In genomic region chr6:86028601-86029322, GRCm38 (mm10) we compare ENCODE assay signal across 8 mouse cellular contexts. TPM values are rescaled to one million over a fixed set of nuclear protein-coding genes. Genes with fewer than 3 reads are reported as not detected.
DNase-seq lines count a peak whose midpoint lies in the region; ATAC-seq and TF ChIP-seq lines count a peak whose summit lies in the region.

Gene Add2, plus strand, starts transcription at chr6:86028681.

- H3K9me3 ChIP-seq in heart, embryonic 14.5 days (ENCODE audit: control insufficient read depth, low read length) = no peaks in the 10 kb centered on the region
- no peaks in the 10 kb centered on the region for H3K9me3 ChIP-seq in midbrain, embryonic 15.5 days

- 1% methylated on average over 56 of the region's 56 CpGs for WGBS in heart, embryonic 14.5 days
- WGBS in midbrain, embryonic 15.5 days = under 1% methylated on average over 56 of the region's 56 CpGs

- peak within 1 kb of the TSS; percentile 69 for H3K9ac ChIP-seq in heart, embryonic 14.5 days (ENCODE audit: low read length)
- H3K9ac ChIP-seq in midbrain, embryonic 15.5 days = peak within 1 kb of the TSS; percentile 98

- peaks cover 40% of the 10 kb centered on the region for H3K27me3 ChIP-seq in heart, embryonic 14.5 days (ENCODE audit: control insufficient read depth, insufficient read depth, low read length)
- H3K27me3 ChIP-seq in midbrain, embryonic 15.5 days (replicated peaks) = no peaks in the 10 kb centered on the region

- H3K27ac ChIP-seq in heart, embryonic 14.5 days (replicated peaks in 1 of 2; ENCODE audit: control insufficient read depth in 1 of 2, insufficient read depth in 1 of 2, low read depth in 2 of 2, low read length in 2 of 2) = no peak within 1 kb of the TSS
- peak within 1 kb of the TSS; percentile 99 for H3K27ac ChIP-seq in left cerebral cortex, adult 2 months
- peak within 1 kb of the TSS; percentile 97 for H3K27ac ChIP-seq in midbrain, embryonic 15.5 days

- peak; percentile 44 for TF ChIP-seq CTCF in left cerebral cortex, adult 2 months (IDR thresholded peaks at IDR 0.05)

- H3K4me1 ChIP-seq in heart, embryonic 14.5 days (ENCODE audit: control insufficient read depth in 2 of 2, insufficient read depth in 2 of 2, low read length in 2 of 2) = peaks cover 4 to 6% of the 10 kb centered on the region in 2 experiments; a peak in 1 of 4 replicates
- peaks cover 51% of the 10 kb centered on the region for H3K4me1 ChIP-seq in midbrain, embryonic 15.5 days

- peak within 1 kb of the TSS; percentile 49 to 51 for H3K4me3 ChIP-seq in heart, embryonic 14.5 days (ENCODE audit: control insufficient read depth in 1 of 2, insufficient read depth in 1 of 2, low read depth in 1 of 2, low read length in 2 of 2)
- peak within 1 kb of the TSS; percentile 78 for H3K4me3 ChIP-seq in left cerebral cortex, adult 2 months
- peak within 1 kb of the TSS; percentile 84 for H3K4me3 ChIP-seq in midbrain, embryonic 15.5 days

- DNase-seq in ovary, postnatal 36 days (ENCODE audit: low spot score) = peak; percentile 12
- no peak for DNase-seq in ovary, postnatal 14 days (ENCODE audit: low spot score)
- DNase-seq in embryo, embryonic 10 days (ENCODE audit: low spot score) = peak; percentile 74
- peak; percentile 72 to 76 for DNase-seq in left cerebral cortex, adult 2 months (ENCODE audit: extremely low spot score in 1 of 2, low spot score in 2 of 2)
- no peak for DNase-seq in ovary, postnatal 10 days (ENCODE audit: low spot score)

- intact Hi-C loops in left cerebral cortex, adult 2 months (cut with DNase I) = loop anchor here (2.0 to 5.0 kb wide), 4 partner anchors 58 to 336 kb away; partner anchors contain the start of gene Fam136a

- peak within 1 kb of the TSS; percentile 95 for H3K4me2 ChIP-seq in heart, embryonic 14.5 days (ENCODE audit: low read length)
- H3K4me2 ChIP-seq in midbrain, embryonic 15.5 days = peak within 1 kb of the TSS; percentile 71

- no peaks in the 10 kb centered on the region for H3K36me3 ChIP-seq in heart, embryonic 14.5 days (ENCODE audit: control insufficient read depth, insufficient read depth, low read length)
- H3K36me3 ChIP-seq in midbrain, embryonic 15.5 days (replicated peaks) = no peaks in the 10 kb centered on the region

- ATAC-seq in heart, embryonic 14.5 days (ENCODE audit: insufficient number of reproducible peaks, insufficient read depth, low FRiP score, low read depth) = no peak
- peak; percentile 87 for ATAC-seq in midbrain, embryonic 15.5 days (replicated peaks)
- ATAC-seq in monocyte, adult 5-6 weeks (replicated peaks; ENCODE audit: insufficient number of reproducible peaks, low FRiP score, low TSS enrichment, poor library complexity, severe bottlenecking) = no peak; the same call in 1 of the 2 replicates

RNA-seq across cellular contexts. Expression of gene Add2, which starts in this region (rescaled TPM):
- polyA plus RNA-seq in heart, embryonic 14.5 days (2014; fragmentation: Nextera tagmentation; extraction: Ambion mirVana) = 1.7 and 2.3 TPM in 2 replicates
- 100 to 1,000 TPM; 222 to 223 TPM for total RNA-seq in left cerebral cortex, adult 2 months (2021)
- polyA plus RNA-seq in midbrain, embryonic 15.5 days (2015; fragmentation: Nextera tagmentation; extraction: Ambion mirVana) = 206 and 209 TPM in 2 replicates
- total RNA-seq in monocyte, adult 5-6 weeks (2017) = 0.11 to 0.29 TPM in 2 of 3 replicates, not detected in the other

Comparison
In these comparisons a context has a peak if more than half of its experiments do, and no peak if none do; other contexts are left out.
1. RNA of gene Add2 (total RNA-seq): 222 to 223 TPM in left cerebral cortex, adult 2 months; 0.11 to 0.29 TPM in monocyte, adult 5-6 weeks; every median in the first group is over 100 times any median in the second.
2. RNA of gene Add2 (polyA plus RNA-seq): 206 to 209 TPM in midbrain, embryonic 15.5 days; 1.7 to 2.3 TPM in heart, embryonic 14.5 days; every median in the first group is over 10 times any median in the second.
3. DNase-seq: peak in ovary, postnatal 36 days (single experiment), embryo, embryonic 10 days (single experiment) and left cerebral cortex, adult 2 months (2 of 2); none in ovary, postnatal 14 days (single experiment) and ovary, postnatal 10 days (single experiment).
4. H3K27ac ChIP-seq: peak in left cerebral cortex, adult 2 months (single experiment) and midbrain, embryonic 15.5 days (single experiment); none in heart, embryonic 14.5 days (0 of 2).
5. Peak in every context shown above with its lines, with median percentiles within 50 percentile points of each other: H3K4me3 ChIP-seq.